Mouse (Mus musculus): Measurements from ENCODE around the gene Car5a.

GRCm38 (mm10) chr8:121898401-121898931 lies 46.2 kb downstream of the Car5a start:
- TF ChIP-seq GATA1 (IDR thresholded peaks at IDR 0.05; ENCODE audit: low read length) = peak; percentile 40; the same call in 1 of the 2 replicates
- peak; percentile 46; the same call in 2 of the 3 replicates for TF ChIP-seq TAL1 (IDR thresholded peaks at IDR 0.05; ENCODE audit: low read length)

Measured in erythroblast, embryonic 14.5 days (primary cell).